Mouse (Mus musculus) intestine, embryonic 15.5 days (tissue): ENCODE results near the gene Fzd2. TPM values are rescaled to one million over a fixed set of nuclear protein-coding genes. Genes with fewer than 3 reads are reported as not detected.
A peak's percentile ranks its signal among the peaks of the same experiment; 100 is the strongest.

ENCODE experiments used
- ATAC-seq: fragments of 200-750 bp; cut with Nextera tagmentation; 2 replicates; pipeline ENCODE4 v1.8.0; 2017; ENCODE audit warnings: moderate TSS enrichment, moderate library complexity
- H3K27ac ChIP-seq: fragments of 300-500 bp; sonication (generic); 2 replicates; pipeline ENCODE4 v1.5.1; 2015; ENCODE audit warnings: mild to moderate bottlenecking, inconsistent platforms
- H3K27me3 ChIP-seq: fragments of 300-500 bp; sonication (generic); replicated peaks from 2 replicates; pipeline ENCODE4 v1.6.1; 2015; ENCODE audit warnings: inconsistent platforms
- H3K36me3 ChIP-seq: fragments of 300-500 bp; sonication (generic); 2 replicates; pipeline ENCODE4 v1.6.1; 2015; ENCODE audit warnings: inconsistent platforms
- H3K4me1 ChIP-seq: fragments of 300-500 bp; sonication (generic); replicated peaks from 2 replicates; pipeline ENCODE4 v1.6.1; 2015; ENCODE audit warnings: inconsistent platforms
- H3K4me2 ChIP-seq: fragments of 300-500 bp; sonication (generic); replicated peaks from 2 replicates; pipeline ENCODE4 v1.6.1; 2015; ENCODE audit warnings: mild to moderate bottlenecking, inconsistent platforms
- H3K4me3 ChIP-seq: fragments of 300-500 bp; sonication (generic); replicated peaks from 2 replicates; pipeline ENCODE4 v1.5.1; 2015; ENCODE audit warnings: inconsistent platforms
- H3K9ac ChIP-seq: fragments of 300-500 bp; sonication (generic); 2 replicates; pipeline ENCODE4 v1.6.1; 2015; ENCODE audit warnings: inconsistent platforms
- H3K9me3 ChIP-seq: fragments of 300-500 bp; sonication (generic); 2 replicates; pipeline ENCODE4 v1.6.1; 2016; ENCODE audit warnings: inconsistent platforms
- WGBS: fragments of 180-500 bp; shearing (Covaris S2); methylation state at CpG from one replicate; pipeline ENCODE4 v1.1.7; 2015; 5-methylcytosine and 5-hydroxymethylcytosine counted together
- polyA plus RNA-seq: library from polyadenylated mRNA; unstranded; fragments of >200 nt; fragmentation: Nextera tagmentation; extraction: Ambion mirVana; gene quantifications from 2 replicates; pipeline ENCODE4 v1.2.1, GENCODE M21; 2015

Gene Fzd2
- polyA plus RNA-seq, 1 experiment from 2014 or later: 15.6 TPM

- Histone ChIP-seq H3K36me3 (no peaks in the 10 kb centered on the region), H3K4me1 (peaks cover 30% of the 10 kb centered on the region), H3K9me3 (no peaks in the 10 kb centered on the region), H3K4me2 (peak overlapping the region; percentile 80), H3K27me3 (peaks cover 15% of the 10 kb centered on the region; the same call in 1 of the 2 replicates), H3K27ac (no peak overlapping the region), H3K9ac (no peak overlapping the region), H3K4me3 (peak overlapping the region; percentile 75)
- no peak for ATAC-seq
- WGBS: 29% methylated on average over 10 of the region's 10 CpGs
Measured at GRCm38 (mm10) chr11:102607686-102608548, 3.7 kb downstream of the Fzd2 start.

GRCm38 (mm10) chr11:102608691-102609090, 4.5 kb downstream of the Fzd2 start:
- Histone ChIP-seq H3K4me1 (peaks cover 30% of the 10 kb centered on the region), H3K27ac (no peak overlapping the region), H3K4me2 (peak overlapping the region; percentile 80), H3K9ac (no peak overlapping the region), H3K4me3 (no peak overlapping the region), H3K9me3 (no peaks in the 10 kb centered on the region), H3K36me3 (no peaks in the 10 kb centered on the region), H3K27me3 (peaks cover 15% of the 10 kb centered on the region; the same call in 1 of the 2 replicates)
- WGBS: 49% methylated on average over 4 of the region's 4 CpGs
- no peak for ATAC-seq

GRCm38 (mm10) chr11:102609483-102609882, 5.3 kb downstream of the Fzd2 start:
- 51% methylated on average over 8 of the region's 8 CpGs for WGBS
- Histone ChIP-seq H3K4me3 (no peak overlapping the region), H3K9ac (no peak overlapping the region), H3K4me1 (peaks cover 30% of the 10 kb centered on the region), H3K27me3 (peaks cover 14% of the 10 kb centered on the region; the same call in 1 of the 2 replicates), H3K27ac (0 out of 2 replicates have a peak overlapping the region, but pooled peaks have one; percentile 2), H3K36me3 (no peaks in the 10 kb centered on the region), H3K9me3 (no peaks in the 10 kb centered on the region), H3K4me2 (no peak overlapping the region)
- ATAC-seq: no peak

- ATAC-seq: no peak
- peaks cover 9% of the 10 kb centered on the region; the same call in 1 of the 2 replicates for H3K27me3 ChIP-seq
- no peak overlapping the region for H3K4me2 ChIP-seq
- WGBS: 43% methylated on average over 4 of the region's 4 CpGs
- H3K4me1 ChIP-seq: peaks cover 30% of the 10 kb centered on the region
- H3K9ac ChIP-seq: no peak overlapping the region
- no peaks in the 10 kb centered on the region for H3K9me3 ChIP-seq
- peak overlapping the region; percentile 58; the same call in 1 of the 2 replicates for H3K27ac ChIP-seq
- no peak overlapping the region for H3K4me3 ChIP-seq
- H3K36me3 ChIP-seq: no peaks in the 10 kb centered on the region
Measured at GRCm38 (mm10) chr11:102610260-102610659, 6.1 kb downstream of the Fzd2 start.

GRCm38 (mm10) chr11:102610675-102611316, 6.6 kb downstream of the Fzd2 start:
- Histone ChIP-seq H3K36me3 (no peaks in the 10 kb centered on the region), H3K27me3 (peaks cover 4% of the 10 kb centered on the region; the same call in 1 of the 2 replicates), H3K27ac (peak overlapping the region; percentile 58), H3K9me3 (no peaks in the 10 kb centered on the region), H3K4me1 (peaks cover 29% of the 10 kb centered on the region), H3K4me3 (no peak overlapping the region), H3K9ac (no peak overlapping the region), H3K4me2 (no peak overlapping the region; the same call in 1 of the 2 replicates)
- 33% methylated on average over 9 of the region's 9 CpGs for WGBS
- ATAC-seq: no peak

DNA sequence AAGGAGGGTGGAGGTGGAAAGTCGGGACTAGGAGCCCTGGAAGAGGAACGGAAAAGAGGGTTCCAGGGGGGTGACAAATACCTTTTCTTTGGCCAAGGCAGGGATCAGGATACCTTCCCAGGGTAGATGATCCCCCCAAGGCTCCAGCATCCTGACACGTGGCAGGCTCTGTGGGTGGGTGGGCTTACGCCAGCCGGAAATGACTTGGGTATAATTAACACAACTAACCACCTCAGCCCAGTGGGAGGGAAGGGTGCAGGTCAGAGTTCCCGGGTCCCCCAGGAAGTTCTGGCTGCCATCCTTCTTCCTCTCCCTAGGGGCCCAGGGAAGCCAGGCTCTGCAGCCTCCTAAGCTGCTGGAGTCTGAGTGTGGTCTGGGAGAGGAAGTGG, 7.1 kb downstream of the Fzd2 start:
- no peak overlapping the region for H3K4me2 ChIP-seq
- no peaks in the 10 kb centered on the region for H3K27me3 ChIP-seq
- H3K27ac ChIP-seq: peak overlapping the region; percentile 58
- no peak overlapping the region for H3K4me3 ChIP-seq
- H3K9me3 ChIP-seq: no peaks in the 10 kb centered on the region
- ATAC-seq: peak; percentile 23; the same call in 1 of the 2 replicates
- H3K9ac ChIP-seq: no peak overlapping the region
- 25% methylated on average over 6 of the region's 6 CpGs for WGBS
- peaks cover 25% of the 10 kb centered on the region for H3K4me1 ChIP-seq
- H3K36me3 ChIP-seq: no peaks in the 10 kb centered on the region

GRCm38 (mm10) chr11:102619449-102619848, 15.3 kb downstream of the Fzd2 start:
- 66% methylated on average over 2 of the region's 2 CpGs for WGBS
- Histone ChIP-seq H3K36me3 (no peaks in the 10 kb centered on the region), H3K4me3 (no peak overlapping the region), H3K4me1 (peaks cover 10% of the 10 kb centered on the region), H3K27me3 (no peaks in the 10 kb centered on the region), H3K4me2 (no peak overlapping the region), H3K9ac (no peak overlapping the region), H3K27ac (no peak overlapping the region), H3K9me3 (no peaks in the 10 kb centered on the region)
- ATAC-seq: no peak

DNA sequence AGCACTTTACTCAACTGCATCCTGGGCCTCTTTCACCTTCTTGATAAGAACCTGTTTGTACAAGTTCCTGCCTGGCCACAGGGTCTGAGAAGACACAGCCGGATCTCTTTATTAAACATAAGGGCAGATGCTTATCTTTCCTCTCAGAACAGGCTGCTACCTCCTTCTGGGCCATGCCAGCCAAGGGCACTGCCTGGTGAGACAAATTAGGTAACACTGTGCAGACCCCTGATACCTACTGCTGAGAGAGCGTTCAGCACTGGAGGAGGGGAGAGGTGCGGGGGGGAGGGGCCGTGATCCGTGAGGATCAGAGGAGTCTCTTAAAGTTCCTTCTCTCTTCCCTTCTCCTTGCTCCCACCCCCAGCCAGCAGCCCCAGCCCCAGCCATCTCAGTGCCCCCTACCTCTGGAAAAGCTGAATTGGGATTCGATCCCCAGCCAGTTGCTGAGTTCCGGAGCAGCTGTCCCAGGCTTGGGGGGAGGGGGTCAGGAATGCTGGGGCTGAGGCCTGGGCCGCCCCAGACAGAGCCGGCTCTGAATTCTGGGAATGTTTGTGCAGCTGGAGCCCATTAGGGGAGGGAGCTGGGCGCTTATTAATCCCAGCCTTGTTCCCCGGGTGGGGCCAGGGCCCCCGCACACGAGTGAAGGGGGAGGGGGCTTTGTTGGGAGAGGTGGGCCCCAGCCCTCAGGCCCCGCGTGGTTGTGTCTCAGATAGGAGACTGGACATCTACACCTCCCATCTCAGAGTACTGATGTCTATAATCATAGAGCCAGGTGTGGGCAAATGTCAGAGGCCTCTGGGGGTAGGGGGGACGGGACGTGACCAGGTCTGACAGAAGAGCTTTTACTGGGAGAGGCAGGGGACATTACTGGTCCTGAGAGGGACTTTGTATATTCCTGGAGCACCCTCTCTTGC, 19.9 kb downstream of the Fzd2 start:
- ATAC-seq: peak; percentile 92
- Histone ChIP-seq H3K4me3 (peak overlapping the region; percentile 10), H3K27me3 (no peaks in the 10 kb centered on the region), H3K9me3 (no peaks in the 10 kb centered on the region), H3K4me2 (peak overlapping the region; percentile 51), H3K36me3 (no peaks in the 10 kb centered on the region), H3K9ac (peak overlapping the region; percentile 5), H3K27ac (peak overlapping the region; percentile 78), H3K4me1 (peaks cover 21% of the 10 kb centered on the region)
- WGBS: 8% methylated on average over 17 of the region's 17 CpGs

- ATAC-seq: 0 out of 2 replicates have a peak, but pooled peaks have one; percentile 29
- H3K9ac ChIP-seq: no peak overlapping the region; the same call in 1 of the 2 replicates
- H3K4me2 ChIP-seq: peak overlapping the region; percentile 51
- 34% methylated on average over 14 of the region's 14 CpGs for WGBS
- H3K27ac ChIP-seq: peak overlapping the region; percentile 78
- H3K4me3 ChIP-seq: no peak overlapping the region
- H3K9me3 ChIP-seq: no peaks in the 10 kb centered on the region
- H3K27me3 ChIP-seq: no peaks in the 10 kb centered on the region
- H3K36me3 ChIP-seq: no peaks in the 10 kb centered on the region
- peaks cover 21% of the 10 kb centered on the region for H3K4me1 ChIP-seq
Measured at GRCm38 (mm10) chr11:102624888-102625407, 20.8 kb downstream of the Fzd2 start.

DNA sequence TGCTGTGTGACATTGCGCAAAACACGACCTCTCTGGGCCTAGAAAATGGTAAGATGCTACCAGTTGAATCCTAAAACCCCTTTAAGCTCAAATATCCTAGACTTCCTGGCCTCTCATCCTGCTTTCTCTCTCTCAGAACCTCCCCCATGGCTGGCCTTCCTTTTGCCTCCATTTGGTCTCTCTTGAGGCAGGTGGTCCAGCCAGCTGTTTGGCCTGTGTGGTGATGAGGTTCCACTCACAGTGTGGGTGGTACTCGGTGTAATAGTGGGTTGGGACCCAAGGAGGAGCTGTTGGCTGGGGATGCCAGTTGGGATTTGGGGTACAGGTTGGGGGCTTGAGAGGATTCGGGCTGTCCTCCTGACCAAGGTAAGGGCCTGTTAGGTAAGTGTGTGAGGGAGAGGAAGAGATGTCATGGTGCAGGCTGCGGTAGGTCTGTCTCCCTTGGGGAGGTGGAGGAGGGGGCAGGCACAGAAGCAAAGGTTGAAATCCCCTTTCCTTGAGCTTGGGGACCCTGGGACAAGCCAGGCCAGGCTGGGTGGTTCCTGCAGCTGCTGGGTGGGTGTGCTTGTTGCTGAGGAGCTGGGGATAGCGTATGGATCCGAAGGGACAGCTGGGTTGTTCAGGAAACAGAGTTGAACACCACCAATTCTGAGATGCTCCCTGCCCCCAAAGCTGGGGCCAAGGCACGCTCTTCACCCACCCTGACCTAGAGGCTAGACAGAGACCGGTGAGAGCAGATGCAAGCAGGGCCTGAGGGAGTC, 23.2 kb downstream of the Fzd2 start:
- ATAC-seq: no peak
- Histone ChIP-seq H3K4me3 (no peak overlapping the region), H3K9ac (no peak overlapping the region), H3K9me3 (no peaks in the 10 kb centered on the region), H3K4me1 (peaks cover 31% of the 10 kb centered on the region), H3K27me3 (no peaks in the 10 kb centered on the region), H3K27ac (no peak overlapping the region), H3K36me3 (no peaks in the 10 kb centered on the region), H3K4me2 (no peak overlapping the region)
- 82% methylated on average over 9 of the region's 9 CpGs for WGBS

GRCm38 (mm10) chr11:102628529-102628928, 24.3 kb downstream of the Fzd2 start:
- Histone ChIP-seq H3K9ac (no peak overlapping the region), H3K9me3 (no peaks in the 10 kb centered on the region), H3K4me3 (no peak overlapping the region), H3K27ac (no peak overlapping the region), H3K4me1 (peaks cover 34% of the 10 kb centered on the region), H3K4me2 (no peak overlapping the region), H3K36me3 (no peaks in the 10 kb centered on the region), H3K27me3 (no peaks in the 10 kb centered on the region)
- ATAC-seq: no peak
- 60% methylated on average over 9 of the region's 9 CpGs for WGBS
